In the genomic region with DNA sequence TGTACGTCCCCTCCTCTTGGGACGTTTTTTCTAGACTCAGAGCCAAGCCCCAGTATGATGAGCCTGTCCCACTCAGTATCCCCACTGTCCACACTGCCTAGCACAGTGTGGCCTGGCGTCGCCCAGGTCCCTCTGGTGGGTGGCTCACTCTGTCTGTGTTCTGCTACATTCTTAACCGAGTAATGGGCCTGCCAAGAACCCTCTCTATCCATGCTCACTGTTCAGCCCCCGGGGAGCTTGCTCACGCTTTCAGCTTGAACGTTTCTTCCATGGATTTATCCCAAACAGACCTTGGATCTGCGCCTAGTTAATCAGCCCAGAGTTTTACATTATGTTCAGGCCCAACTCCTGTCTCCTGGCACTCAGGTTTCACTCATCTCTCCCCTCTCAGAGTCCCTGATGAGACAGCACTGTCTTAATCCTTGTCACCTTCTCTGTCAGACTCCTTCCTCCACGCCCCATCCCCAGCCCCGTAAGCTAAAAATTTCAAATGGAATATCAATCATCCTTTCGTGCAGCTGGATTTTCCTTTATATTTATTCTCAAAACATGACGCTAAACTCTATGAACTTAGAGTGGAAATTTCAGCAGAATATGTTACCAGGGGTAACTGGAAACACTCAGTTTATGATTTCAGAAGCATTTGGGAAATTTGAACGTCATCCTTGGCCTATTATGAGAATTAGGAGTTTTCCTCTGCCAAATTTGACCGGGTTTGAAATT, we compare ENCODE assay signal across 8 mouse cellular contexts.
A peak's percentile ranks its signal among the peaks of the same experiment; 100 is the strongest.
DNase-seq lines count a peak whose midpoint lies in the region; ATAC-seq lines count a peak whose summit lies in the region.

No protein-coding gene starts in this region.

- no peak for DNase-seq in frontal cortex, postnatal 14 days (ENCODE audit: low spot score in 2 of 2)
- DNase-seq in urinary bladder, postnatal 14 days (ENCODE audit: low spot score), result peak; percentile 35
- DNase-seq in urinary bladder, adult 18-20 months (ENCODE audit: low spot score in 2 of 2), result no peak
- no peak for DNase-seq in spleen, postnatal 36 days (ENCODE audit: low spot score in 2 of 2)
- no peak for DNase-seq in lung, postnatal 25 days (ENCODE audit: low spot score)

- peak; percentile 27 for ATAC-seq in frontal cortex, adult (ENCODE audit: low TSS enrichment)
- peak; percentile 7 for ATAC-seq in hindbrain, embryonic 12.5 days (ENCODE audit: low FRiP score)
- peak; percentile 16; the same call in 1 of the 2 replicates for ATAC-seq in neural tube, embryonic 14.5 days (ENCODE audit: low read depth)

- no peak overlapping the region for H3K4me3 ChIP-seq in hindbrain, embryonic 12.5 days
- no peak overlapping the region for H3K4me3 ChIP-seq in neural tube, embryonic 14.5 days (ENCODE audit: low read depth, low read length)

- H3K27ac ChIP-seq in hindbrain, embryonic 12.5 days, result peak overlapping the region; percentile 99
- peak overlapping the region; percentile 89 for H3K27ac ChIP-seq in neural tube, embryonic 14.5 days (ENCODE audit: low read depth, low read length)

- peak overlapping the region; percentile 66; the same call in 1 of the 2 replicates for H3K9ac ChIP-seq in hindbrain, embryonic 12.5 days
- no peak overlapping the region; the same call in 1 of the 2 replicates for H3K9ac ChIP-seq in neural tube, embryonic 14.5 days (replicated peaks; ENCODE audit: low read depth, low read length)

- H3K36me3 ChIP-seq in hindbrain, embryonic 12.5 days, result 0 out of 2 replicates have a peak, but pooled peaks cover 6% of the 10 kb centered on the region
- H3K36me3 ChIP-seq in neural tube, embryonic 14.5 days (ENCODE audit: control insufficient read depth, insufficient read depth, low read length), result peaks cover 5% of the 10 kb centered on the region; the same call in 1 of the 2 replicates

- peaks cover 70% of the 10 kb centered on the region for H3K4me1 ChIP-seq in hindbrain, embryonic 12.5 days
- peaks cover 47% of the 10 kb centered on the region for H3K4me1 ChIP-seq in neural tube, embryonic 14.5 days (ENCODE audit: control insufficient read depth, insufficient read depth, low read length)

- H3K9me3 ChIP-seq in hindbrain, embryonic 12.5 days (replicated peaks), result no peaks in the 10 kb centered on the region
- H3K9me3 ChIP-seq in neural tube, embryonic 14.5 days (ENCODE audit: control insufficient read depth, low read length), result no peaks in the 10 kb centered on the region

- no peaks in the 10 kb centered on the region for H3K27me3 ChIP-seq in hindbrain, embryonic 12.5 days
- no peaks in the 10 kb centered on the region for H3K27me3 ChIP-seq in neural tube, embryonic 14.5 days (ENCODE audit: control insufficient read depth, insufficient read depth, low read length)

- 65% methylated on average over 15 of the region's 15 CpGs for WGBS in hindbrain, embryonic 12.5 days
- WGBS in neural tube, embryonic 14.5 days, result 63% methylated on average over 15 of the region's 15 CpGs

- H3K4me2 ChIP-seq in hindbrain, embryonic 12.5 days (replicated peaks), result no peak overlapping the region
- no peak overlapping the region for H3K4me2 ChIP-seq in neural tube, embryonic 14.5 days (ENCODE audit: low read depth, low read length)
